Mouse (Mus musculus) limb, embryonic 15.5 days (tissue): Measurements from ENCODE around the gene Asic2. TPM values are rescaled to one million over a fixed set of nuclear protein-coding genes. Genes with fewer than 3 reads are reported as not detected.

Source experiments
- polyA plus RNA-seq: library from polyadenylated mRNA; unstranded; fragments of >200 nt; fragmentation: Nextera tagmentation; extraction: Ambion mirVana; gene quantifications from 2 replicates; pipeline ENCODE4 v1.2.1, GENCODE M21; 2015

Gene Asic2
- polyA plus RNA-seq, 1 experiment from 2014 or later = 0.51 TPM

Other genes starting within 250 kb of the Asic2 start
- gene 5530401A14Rik, start 107.8 kb downstream of the Asic2 start, polyA plus RNA-seq = not detected in 2 replicates
- gene Ccl2, start 67.1 kb upstream of the Asic2 start, polyA plus RNA-seq = 6.5 and 8.0 TPM in 2 replicates
- gene Gm17268, start 70.1 kb upstream of the Asic2 start, polyA plus RNA-seq = not detected in 2 replicates
- gene Ccl7, start 77.3 kb upstream of the Asic2 start, polyA plus RNA-seq = 5.4 TPM in 2 replicates
- 6.0 and 8.4 TPM in 2 replicates for gene Ccl11, start 89.4 kb upstream of the Asic2 start, polyA plus RNA-seq
- gene Ccl12, start 133.4 kb upstream of the Asic2 start, polyA plus RNA-seq = 6.3 TPM in 2 replicates
- not detected in 2 replicates for gene Ccl8, start 146.7 kb upstream of the Asic2 start, polyA plus RNA-seq